Mouse (Mus musculus): Measurements from ENCODE around the gene Dhx40.
"Not testable (repeated sequence)": the region's sequence is repeated elsewhere in the genome, so short reads cannot be mapped to it uniquely, and the experiment has no call there.

The Dhx40 gene

DNA sequence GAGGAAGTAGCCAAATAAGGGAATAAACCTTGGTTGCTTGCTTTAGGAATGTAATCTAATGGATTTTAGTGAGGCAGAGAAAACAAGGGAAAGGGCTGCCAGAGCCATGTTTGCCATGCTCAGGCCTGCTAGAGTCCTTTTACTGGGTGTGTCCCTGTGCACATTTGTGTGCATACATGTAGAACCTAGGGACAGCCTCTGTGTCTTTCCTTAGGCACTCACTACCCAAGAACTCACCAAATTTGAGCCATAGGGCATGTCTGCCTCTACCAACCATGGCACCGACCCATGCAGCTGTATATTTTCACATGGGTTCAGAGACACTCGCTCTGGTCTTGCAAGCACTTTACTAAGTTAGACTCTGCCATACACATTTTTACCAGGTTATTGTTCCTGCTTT lies 11.4 kb upstream of the Dhx40 start:
- no peak for DNase-seq (ENCODE audit: low spot score)

DNA sequence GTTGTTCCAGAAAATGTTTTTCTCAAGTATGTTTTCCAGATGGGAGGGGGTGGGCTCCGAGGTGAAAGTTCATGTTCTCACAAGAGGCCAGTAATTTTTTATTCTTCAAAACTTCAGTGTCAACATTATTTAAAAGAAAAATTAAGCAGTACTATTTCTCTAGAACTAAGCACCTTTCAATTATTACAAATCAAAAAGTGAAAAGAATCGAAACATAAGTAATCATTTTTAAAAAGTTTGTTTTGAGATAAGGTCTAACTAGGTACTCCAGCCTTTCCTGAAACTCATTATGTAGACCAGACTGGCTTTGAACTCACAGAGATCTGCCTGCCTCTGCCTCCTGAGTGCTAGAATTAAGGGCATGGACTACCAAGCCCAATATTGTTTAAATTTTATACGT lies 8.7 kb upstream of the Dhx40 start:
- not testable (repeated sequence) for DNase-seq (ENCODE audit: low spot score)

- DNase-seq (ENCODE audit: low spot score): not testable (repeated sequence)
Observed at GRCm38 (mm10) chr11:86814481-86814880, 6.9 kb upstream of the Dhx40 start.

DNA sequence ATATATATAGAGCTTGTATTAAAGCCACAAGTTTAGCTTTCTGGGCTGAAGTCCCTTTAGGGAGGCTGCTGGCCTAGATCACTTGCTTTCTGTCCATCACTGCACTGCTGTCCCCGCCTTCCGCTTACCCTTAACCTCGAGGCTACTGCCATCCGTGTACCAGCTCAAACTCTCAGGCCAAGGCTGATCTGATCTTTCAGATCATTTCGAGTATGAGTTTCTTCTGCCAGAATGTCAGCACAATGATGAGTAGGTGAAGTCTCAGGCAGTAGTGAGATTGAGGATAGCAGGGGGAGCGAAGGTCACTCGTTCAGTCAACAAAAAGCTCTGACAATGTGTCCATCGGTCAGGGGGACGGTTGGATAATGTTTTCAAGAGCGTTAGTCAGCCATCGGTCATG lies 5.7 kb upstream of the Dhx40 start:
- DNase-seq (ENCODE audit: low spot score): not testable (repeated sequence)

DNA sequence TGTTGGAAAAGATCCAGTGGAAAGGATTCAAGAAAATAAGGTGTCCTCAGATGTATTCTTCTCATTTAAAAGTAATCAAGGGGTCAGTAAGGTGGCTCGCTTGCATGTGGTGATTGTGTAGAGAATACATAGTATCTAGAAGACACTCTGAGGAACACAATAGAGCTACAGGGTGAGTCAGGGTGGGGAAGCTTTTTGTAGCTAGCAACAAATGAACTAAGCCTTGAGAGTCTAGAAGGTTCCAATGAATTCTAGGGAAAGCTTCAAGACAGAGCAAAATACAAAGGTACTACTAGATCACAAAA lies 3.7 kb upstream of the Dhx40 start:
- DNase-seq (ENCODE audit: low spot score): no peak

GRCm38 (mm10) chr11:86810572-86811325 lies 3.2 kb upstream of the Dhx40 start:
- no peak for DNase-seq (ENCODE audit: low spot score)

- no peak for DNase-seq (ENCODE audit: low spot score)
Observed at GRCm38 (mm10) chr11:86809828-86810227, 2.3 kb upstream of the Dhx40 start.

GRCm38 (mm10) chr11:86807001-86807477 lies 507 bp downstream of the Dhx40 start:
- DNase-seq (ENCODE audit: low spot score): peak; percentile 31

DNA sequence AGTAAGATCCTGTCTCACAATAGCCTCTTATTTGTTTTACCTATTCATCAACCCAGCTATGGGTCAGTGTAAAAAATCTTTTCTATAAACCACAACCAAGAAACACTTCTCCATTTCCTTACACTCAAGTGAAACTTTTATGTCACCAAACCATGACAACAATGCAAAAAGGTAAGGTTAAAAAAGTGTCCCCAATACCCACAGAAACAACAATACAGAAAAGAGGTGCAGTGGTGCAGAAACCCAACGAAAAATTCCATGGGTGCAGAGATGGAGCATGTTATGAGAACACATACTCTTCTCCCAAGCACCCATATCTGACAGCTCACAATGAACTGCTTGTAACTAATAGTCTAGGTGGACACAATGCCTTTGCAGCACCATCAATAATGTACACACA lies 13.4 kb downstream of the Dhx40 start:
- DNase-seq (ENCODE audit: low spot score): no peak

- not testable (repeated sequence) for DNase-seq (ENCODE audit: low spot score)
Observed at GRCm38 (mm10) chr11:86787436-86787835, 20.1 kb downstream of the Dhx40 start.

DNA sequence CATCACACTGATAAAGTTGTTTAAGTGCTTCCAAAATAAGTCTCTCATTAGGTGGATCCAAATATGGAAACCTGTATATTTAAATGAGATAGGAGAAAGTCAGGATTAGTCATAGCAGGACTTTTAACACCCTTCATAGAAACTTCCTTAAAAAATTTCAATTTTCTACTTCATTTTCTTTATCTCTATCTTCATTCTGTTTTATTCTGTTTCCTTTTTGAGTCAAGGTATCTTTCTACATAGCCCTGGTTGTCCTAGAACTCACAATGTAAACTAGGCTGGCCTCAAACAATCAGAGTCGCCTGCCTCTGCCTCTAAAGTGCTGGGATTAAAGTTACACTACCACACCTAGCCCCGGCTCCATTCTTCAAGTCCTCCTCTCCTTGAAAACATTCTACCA lies 21.8 kb downstream of the Dhx40 start:
- no peak for DNase-seq (ENCODE audit: low spot score)

- DNase-seq (ENCODE audit: low spot score): no peak
Observed at GRCm38 (mm10) chr11:86769884-86770283, 37.7 kb downstream of the Dhx40 start.

GRCm38 (mm10) chr11:86764501-86764900 lies 43.0 kb downstream of the Dhx40 start:
- no peak for DNase-seq (ENCODE audit: low spot score)

- DNase-seq (ENCODE audit: low spot score): not testable (repeated sequence)
Observed at GRCm38 (mm10) chr11:86763127-86763526, 44.4 kb downstream of the Dhx40 start.

DNA sequence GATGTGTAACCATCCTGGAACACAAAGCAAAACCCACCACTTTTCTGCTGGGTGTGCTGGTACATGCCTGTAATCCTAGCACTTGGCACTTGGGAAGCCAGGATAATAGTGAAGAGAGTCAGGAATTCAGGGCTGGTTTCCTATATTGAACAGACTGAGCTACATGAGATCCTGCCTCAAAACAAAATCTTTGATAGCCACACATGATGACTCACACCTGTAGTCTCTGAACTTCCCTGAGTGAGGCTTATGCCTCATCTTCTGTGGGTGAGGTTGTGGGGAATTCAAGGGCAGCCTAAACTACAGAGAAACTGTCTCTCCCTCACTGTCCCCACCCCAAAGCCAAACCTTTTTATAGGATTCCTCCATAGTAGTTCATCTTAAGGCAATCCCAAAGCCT lies 47.2 kb downstream of the Dhx40 start:
- no peak for DNase-seq (ENCODE audit: low spot score)

GRCm38 (mm10) chr11:86759886-86760285 lies 47.7 kb downstream of the Dhx40 start:
- no peak for DNase-seq (ENCODE audit: low spot score)

GRCm38 (mm10) chr11:86759226-86759625 lies 48.3 kb downstream of the Dhx40 start:
- DNase-seq (ENCODE audit: low spot score): no peak

DNA sequence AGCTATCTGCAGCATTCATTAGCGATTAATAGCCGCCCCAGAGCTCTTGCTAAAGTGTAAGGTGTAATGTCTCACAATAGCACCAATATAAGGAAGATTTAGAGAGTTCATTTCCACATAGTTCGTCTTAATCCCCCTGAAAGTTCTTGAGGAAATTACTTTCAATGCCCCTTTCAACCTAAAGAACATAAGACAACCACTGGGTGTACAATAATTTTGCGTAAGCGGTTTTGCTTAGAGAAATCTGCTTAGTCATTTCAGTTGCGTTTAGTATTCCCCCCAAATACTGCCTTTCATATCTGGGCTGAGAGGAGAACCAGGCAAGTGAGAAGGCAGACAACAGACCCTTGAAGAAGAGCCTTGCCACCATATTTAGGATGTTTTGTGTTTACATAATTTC lies 49.0 kb downstream of the Dhx40 start:
- no peak for DNase-seq (ENCODE audit: low spot score)

- peak; percentile 94 for DNase-seq (ENCODE audit: low spot score)
Observed at GRCm38 (mm10) chr11:86757480-86758371, 49.8 kb downstream of the Dhx40 start, which contains the start of gene Cltc. Gene Cltc, minus strand, starts transcription at chr11:86757565.

DNA sequence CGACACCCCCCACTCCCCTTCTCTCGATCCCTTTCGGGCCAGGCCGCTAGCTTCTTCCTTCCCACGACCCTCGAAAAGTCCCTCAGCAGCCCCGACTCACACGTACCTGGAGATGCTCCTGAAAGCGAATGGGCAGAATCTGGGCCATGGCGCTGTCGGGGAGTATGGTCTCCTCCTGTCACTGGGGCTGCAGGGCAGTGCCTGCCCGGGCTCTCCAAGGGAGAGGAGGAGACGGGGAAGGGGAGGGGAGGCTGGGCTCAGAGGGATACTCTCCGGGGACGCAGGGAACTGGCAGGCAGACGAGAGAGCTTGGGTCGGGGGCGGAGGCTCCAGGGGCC lies 50.4 kb downstream of the Dhx40 start:
- no peak for DNase-seq (ENCODE audit: low spot score)

- peak; percentile 36 for DNase-seq (ENCODE audit: low spot score)
Observed at GRCm38 (mm10) chr11:86756156-86757141, 51.1 kb downstream of the Dhx40 start.

- no peak for DNase-seq (ENCODE audit: low spot score)
Observed at GRCm38 (mm10) chr11:86752404-86752803, 55.1 kb downstream of the Dhx40 start.

Measured in urinary bladder, postnatal 25 days (tissue).